Mouse (Mus musculus) heart, adult 18-20 months (tissue): Measurements from ENCODE around the gene Arhgap25. TPM values are rescaled to one million over a fixed set of nuclear protein-coding genes. Genes with fewer than 3 reads are reported as not detected.
"Not testable (repeated sequence)": the region's sequence is repeated elsewhere in the genome, so short reads cannot be mapped to it uniquely, and the experiment has no call there.

Experiments
- DNase-seq, 2 experiments: peaks; one replicate each; pipeline ENCODE4 v3.0.0; 2021 to 2022; ENCODE audit warnings: mixed read lengths in 1 of 2
- long read RNA-seq, 2 experiments: library from polyadenylated mRNA; stranded (forward); transcript quantifications; one replicate each; pipeline ENCODE4 v2.0.0; 2021
- total RNA-seq, 2 experiments: library from RNA; stranded (reverse); gene quantifications; 2 replicates each; pipeline ENCODE4 v1.2.3; 2021

Arhgap25 gene
- 1 to 10 TPM; 4.5 to 4.7 TPM for total RNA-seq
- long read RNA-seq, experiment 1, partial matches to known transcripts: 0 of 1 reads
- long read RNA-seq, experiment 1, other reads (novel, unspliced or antisense): 0 of 1 reads
- long read RNA-seq, experiment 2, partial matches to known transcripts: 0 of 2 reads
- long read RNA-seq, experiment 2, other reads (novel, unspliced or antisense): 0 of 2 reads

DNA sequence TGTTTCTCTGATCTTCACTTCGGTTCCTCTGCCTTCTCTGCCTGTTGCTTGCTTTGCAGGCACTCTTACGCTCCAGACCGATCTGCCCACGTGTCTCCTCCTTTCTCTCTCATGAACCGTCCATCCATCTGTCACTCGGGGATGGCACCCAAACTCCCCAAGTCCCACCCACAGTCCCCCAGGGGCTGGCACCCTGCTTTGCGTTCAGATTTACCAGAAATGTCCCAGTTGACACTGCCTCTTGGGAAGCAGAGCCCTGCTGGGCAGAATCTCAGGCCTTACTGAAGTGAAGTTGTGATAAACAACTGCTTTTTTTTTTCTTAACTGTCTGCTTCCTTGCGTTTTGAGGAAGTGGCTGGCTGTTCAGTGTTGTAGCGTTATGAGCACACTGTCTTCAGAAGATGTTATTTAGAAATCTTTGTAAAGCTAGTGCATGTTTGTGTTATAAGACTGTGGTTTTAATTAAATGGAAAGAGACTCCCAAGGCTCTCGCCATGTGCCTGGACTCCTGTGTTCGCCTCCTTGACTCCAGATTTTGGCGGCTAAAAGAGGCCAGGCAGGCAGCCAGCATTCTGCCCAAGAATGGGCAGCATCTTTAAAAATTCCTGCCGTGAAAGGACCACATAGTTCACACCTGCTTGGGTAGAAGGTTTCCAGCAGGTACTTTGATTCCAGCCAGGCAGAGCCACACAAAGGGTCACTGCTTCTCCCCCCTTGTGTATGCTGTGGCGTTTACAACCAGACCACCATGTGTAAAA is at the start of gene Arhgap25:
Gene Arhgap25 (minus strand): TSS at position 307 of the 758 bp plus-strand sequence.
- DNase-seq: peak; percentile 44 to 59

GRCm38 (mm10) chr6:87582456-87582855 is 49.4 kb upstream of the Arhgap25 start:
- peak; percentile 58 to 65 for DNase-seq

- DNase-seq: no peak
Measured at GRCm38 (mm10) chr6:87581581-87581980, 48.5 kb upstream of the Arhgap25 start.

GRCm38 (mm10) chr6:87581071-87581470 is 48.0 kb upstream of the Arhgap25 start:
- no peak for DNase-seq

GRCm38 (mm10) chr6:87578247-87578646 is 45.2 kb upstream of the Arhgap25 start:
- DNase-seq: no peak

GRCm38 (mm10) chr6:87576648-87577330 is 43.7 kb upstream of the Arhgap25 start:
- DNase-seq: no peak

GRCm38 (mm10) chr6:87571863-87572262 is 38.8 kb upstream of the Arhgap25 start:
- not testable (repeated sequence) for DNase-seq

GRCm38 (mm10) chr6:87567686-87568593 is 34.9 kb upstream of the Arhgap25 start:
- DNase-seq: peak; percentile 30 to 48

- peak; percentile 46 to 63 for DNase-seq
Measured at GRCm38 (mm10) chr6:87565166-87565565, 32.1 kb upstream of the Arhgap25 start.

DNA sequence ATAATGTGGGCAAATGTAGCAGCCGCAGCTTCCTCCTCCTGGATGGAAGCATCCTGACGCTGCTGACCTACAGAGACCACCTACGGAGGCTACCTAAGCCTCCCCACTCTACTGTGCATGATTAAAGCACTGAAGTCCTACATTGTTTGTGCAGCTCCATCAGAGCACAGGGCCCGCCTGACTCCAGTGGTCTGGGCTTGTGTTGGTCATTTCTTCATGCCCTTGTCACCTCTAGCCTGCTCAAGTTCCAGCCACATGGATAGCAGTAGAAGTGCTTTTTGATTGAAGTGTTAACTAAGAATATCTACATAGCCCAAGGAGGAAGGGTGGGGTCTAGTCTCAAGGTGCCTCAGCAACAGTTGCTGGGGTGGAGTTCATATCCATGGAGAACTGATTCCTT is 31.3 kb upstream of the Arhgap25 start:
- no peak for DNase-seq

DNA sequence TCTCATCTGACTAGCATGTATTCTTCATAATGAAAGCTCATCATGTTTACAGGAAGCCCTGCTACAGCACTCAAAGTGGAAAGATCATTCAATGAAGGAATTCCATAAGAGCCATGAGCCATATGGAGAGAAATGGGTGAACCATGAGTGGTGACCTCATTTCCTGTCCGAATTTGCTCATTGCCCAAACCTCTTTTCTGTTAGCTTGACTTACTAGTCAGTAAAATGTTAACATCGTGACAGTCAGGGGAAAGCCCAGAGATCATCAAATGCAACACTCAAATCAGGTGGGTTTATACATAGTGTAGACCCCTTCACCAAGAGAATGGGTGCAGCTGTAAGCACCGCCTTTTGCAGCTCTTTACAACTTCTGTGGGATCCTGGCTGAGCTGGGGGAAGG is 20.7 kb upstream of the Arhgap25 start:
- no peak for DNase-seq

DNA sequence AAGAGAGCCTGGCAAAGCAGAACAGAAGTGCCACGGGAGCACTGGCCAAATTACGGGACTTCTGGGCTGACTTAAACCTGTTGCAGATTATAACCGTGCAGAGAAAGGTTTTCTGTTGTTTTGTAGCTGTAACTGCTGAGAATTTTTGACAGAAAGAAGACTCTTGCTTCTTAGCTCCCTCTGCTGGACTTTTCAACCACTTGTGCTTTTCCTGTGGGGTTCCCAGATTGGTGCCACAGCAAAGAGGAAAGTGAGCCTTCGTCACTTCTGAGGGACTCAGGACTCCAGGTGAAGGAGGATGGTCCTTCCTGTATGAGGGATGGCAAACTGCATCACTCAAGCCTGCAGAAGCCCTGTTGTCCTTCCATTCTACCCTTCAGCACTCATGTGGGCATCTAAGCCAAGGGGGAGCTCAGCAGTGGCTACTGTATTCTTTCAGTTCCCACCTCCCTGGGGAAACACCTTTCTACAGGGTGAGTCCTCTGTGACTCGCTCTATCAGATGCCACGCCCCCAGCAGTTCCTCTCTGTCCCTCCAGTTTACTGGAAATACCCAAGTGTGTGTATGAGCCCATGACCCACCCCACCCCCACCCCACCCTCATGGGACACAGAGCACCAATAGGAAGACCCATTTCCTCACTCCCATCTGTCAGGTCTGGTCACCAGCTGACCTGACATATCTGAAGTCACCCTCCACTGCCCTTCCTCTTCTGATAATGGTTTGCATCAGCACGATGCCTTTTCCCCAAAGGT is 19.2 kb upstream of the Arhgap25 start:
- peak; percentile 35 to 49 for DNase-seq

GRCm38 (mm10) chr6:87547836-87548235 is 14.8 kb upstream of the Arhgap25 start:
- no peak for DNase-seq

GRCm38 (mm10) chr6:87547431-87547830 is 14.4 kb upstream of the Arhgap25 start:
- no peak for DNase-seq

- no peak for DNase-seq
Measured at GRCm38 (mm10) chr6:87545331-87546217, 12.5 kb upstream of the Arhgap25 start.

GRCm38 (mm10) chr6:87542027-87542426 is 9.0 kb upstream of the Arhgap25 start:
- peak; percentile 43 to 79 for DNase-seq

- peak; percentile 20 to 64 for DNase-seq
Measured at GRCm38 (mm10) chr6:87541171-87541571, 8.1 kb upstream of the Arhgap25 start.

DNA sequence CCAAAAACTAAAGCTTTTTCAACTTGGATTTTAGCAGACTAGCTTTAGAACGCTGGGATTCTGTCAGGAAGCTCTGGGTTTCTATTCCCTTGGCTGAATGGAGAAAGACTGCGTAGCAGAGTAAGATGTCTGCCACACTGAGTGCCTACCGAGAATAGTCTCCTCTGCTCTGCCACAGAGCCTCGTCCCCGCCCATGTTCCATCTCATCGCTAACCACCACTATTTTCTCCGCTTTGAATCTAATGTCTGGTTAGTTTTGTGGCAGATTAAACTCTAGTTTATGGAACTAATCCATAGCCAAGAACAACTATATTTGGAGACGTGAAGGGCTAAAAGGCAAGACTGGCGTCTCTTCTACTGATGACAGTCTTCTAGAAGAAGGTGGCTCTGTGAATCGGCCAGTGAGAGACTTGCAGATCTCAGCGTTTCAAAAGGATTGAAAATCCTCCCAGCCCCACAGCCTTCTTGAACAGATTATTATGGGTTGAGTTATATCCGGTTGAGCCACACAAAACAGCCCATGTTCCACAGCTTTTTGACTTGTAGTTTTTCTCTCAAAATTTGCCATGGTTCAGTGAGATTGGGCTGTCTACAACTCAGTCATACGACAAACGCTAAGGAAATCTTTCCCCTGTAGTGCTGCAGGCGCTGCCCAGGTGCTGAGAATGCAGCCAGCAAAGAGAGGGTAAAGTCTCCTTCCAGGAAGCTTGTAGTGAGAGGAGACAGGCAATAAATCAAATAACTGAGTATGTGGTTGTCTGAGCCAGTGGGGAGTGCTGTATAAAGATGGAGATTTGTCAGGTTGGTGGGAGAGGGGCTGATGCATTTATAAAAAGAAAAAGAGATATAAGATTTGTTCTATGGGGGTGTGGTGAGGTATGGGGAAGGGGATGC is 5.6 kb upstream of the Arhgap25 start:
- no peak for DNase-seq

GRCm38 (mm10) chr6:87537678-87538077 is 4.6 kb upstream of the Arhgap25 start:
- no peak for DNase-seq
